Mouse (Mus musculus): ENCODE results near the gene Cct8l1. TPM values are rescaled to one million over a fixed set of nuclear protein-coding genes. Genes with fewer than 3 reads are reported as not detected.

Gene Cct8l1
- total RNA-seq (2021), result under 1 TPM in 1 of 2 experiments, not detected in 1; 0.13 TPM
- long read RNA-seq, experiment 1, result 0 reads
- long read RNA-seq, experiment 2, result 0 reads

- intact Hi-C loops (cut with DNase I), result no loop called here
Observed at GRCm38 (mm10) chr5:25515767-25516166, at the start of gene Cct8l1. Cct8l1 (plus strand) TSS chr5:25516067.

DNA sequence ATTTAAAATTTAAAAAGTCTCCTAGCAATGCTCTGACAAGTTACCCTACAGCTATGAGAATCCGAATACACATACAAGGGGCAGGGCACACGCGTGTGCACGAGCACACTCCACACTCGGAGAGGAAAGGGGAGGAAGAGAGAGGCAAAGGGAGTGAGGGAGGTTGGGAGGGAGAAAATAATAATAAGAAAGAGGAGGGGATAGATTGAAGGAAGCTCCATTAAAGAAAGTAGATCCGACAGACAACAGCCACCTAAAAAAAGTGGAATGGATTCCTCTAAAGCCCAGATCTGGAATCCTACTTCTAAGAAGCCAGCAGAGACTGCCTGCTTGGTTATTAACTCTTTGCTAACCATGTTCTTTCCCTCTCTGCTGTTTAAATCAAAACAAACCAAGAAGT lies 43.8 kb upstream of the Cct8l1 start:
- no peak for DNase-seq
- intact Hi-C loops (cut with DNase I), result no loop called here

More at GRCm38 (mm10) chr5:25515767-25516166, at the start of gene Cct8l1:
- no peak for DNase-seq

GRCm38 (mm10) chr5:25475789-25476188 lies 40.1 kb upstream of the Cct8l1 start:
- no peak for DNase-seq
- intact Hi-C loops (cut with DNase I), result no loop called here

GRCm38 (mm10) chr5:25478863-25479262 lies 37.0 kb upstream of the Cct8l1 start:
- intact Hi-C loops (cut with DNase I), result no loop called here
- no peak for DNase-seq

- intact Hi-C loops (cut with DNase I), result no loop called here
Observed at GRCm38 (mm10) chr5:25496652-25497051, 19.2 kb upstream of the Cct8l1 start.

DNA sequence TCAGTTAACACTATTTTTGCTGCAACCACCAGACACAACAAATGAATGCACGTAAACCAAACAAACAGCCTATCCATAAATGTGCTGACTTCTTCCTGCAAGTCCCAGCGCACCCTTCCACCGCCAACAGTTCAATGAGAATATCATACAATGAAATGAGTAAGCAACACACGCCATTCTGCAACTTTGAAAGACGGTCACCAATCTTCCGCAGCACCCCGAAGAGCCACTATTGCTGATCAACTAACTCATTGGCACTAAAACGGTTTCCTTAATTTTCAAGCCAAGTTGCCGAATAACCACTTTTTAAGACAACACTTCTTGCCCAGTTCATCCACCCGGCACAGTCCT lies 18.5 kb upstream of the Cct8l1 start:
- DNase-seq, result no peak
- intact Hi-C loops (cut with DNase I), result no loop called here

More at GRCm38 (mm10) chr5:25496652-25497051, 19.2 kb upstream of the Cct8l1 start:
- no peak for DNase-seq

GRCm38 (mm10) chr5:25497720-25498345 lies 18.0 kb upstream of the Cct8l1 start:
- peak; percentile 55 to 56 for DNase-seq
- intact Hi-C loops (cut with DNase I), result no loop called here

DNA sequence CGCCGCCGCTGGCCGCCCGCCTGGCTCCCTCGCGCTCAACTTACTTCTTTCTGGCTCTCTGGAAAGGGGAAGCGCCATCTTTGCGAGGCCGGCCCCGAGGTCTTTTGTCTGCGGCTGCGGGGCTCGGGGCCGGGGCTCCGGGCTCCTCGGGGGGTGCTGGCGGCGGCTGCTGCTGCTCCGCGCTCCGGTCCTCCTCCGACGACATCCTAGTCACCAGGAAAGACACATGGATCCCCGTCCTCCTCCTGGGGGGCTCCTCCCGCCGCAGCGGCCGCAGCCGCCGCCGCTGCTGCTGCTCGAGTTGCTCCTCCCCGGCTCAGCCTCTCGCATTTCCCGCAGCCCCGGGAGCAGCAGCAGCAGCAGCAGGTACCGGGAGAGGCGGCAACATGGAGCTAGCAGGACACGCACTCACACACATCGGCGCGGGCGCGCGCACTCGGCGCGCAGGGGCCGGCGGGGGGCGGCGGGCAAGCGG lies 17.5 kb upstream of the Cct8l1 start, which contains the start of gene Kmt2c:
Gene Kmt2c (minus strand): TSS at position 438 of the 475 bp plus-strand sequence.
- DNase-seq, result peak in 1 of 2 experiments; percentile 73
- intact Hi-C loops (cut with DNase I), result no loop called here

GRCm38 (mm10) chr5:25498821-25499422 lies 16.9 kb upstream of the Cct8l1 start:
- intact Hi-C loops (cut with DNase I), result no loop called here

DNA sequence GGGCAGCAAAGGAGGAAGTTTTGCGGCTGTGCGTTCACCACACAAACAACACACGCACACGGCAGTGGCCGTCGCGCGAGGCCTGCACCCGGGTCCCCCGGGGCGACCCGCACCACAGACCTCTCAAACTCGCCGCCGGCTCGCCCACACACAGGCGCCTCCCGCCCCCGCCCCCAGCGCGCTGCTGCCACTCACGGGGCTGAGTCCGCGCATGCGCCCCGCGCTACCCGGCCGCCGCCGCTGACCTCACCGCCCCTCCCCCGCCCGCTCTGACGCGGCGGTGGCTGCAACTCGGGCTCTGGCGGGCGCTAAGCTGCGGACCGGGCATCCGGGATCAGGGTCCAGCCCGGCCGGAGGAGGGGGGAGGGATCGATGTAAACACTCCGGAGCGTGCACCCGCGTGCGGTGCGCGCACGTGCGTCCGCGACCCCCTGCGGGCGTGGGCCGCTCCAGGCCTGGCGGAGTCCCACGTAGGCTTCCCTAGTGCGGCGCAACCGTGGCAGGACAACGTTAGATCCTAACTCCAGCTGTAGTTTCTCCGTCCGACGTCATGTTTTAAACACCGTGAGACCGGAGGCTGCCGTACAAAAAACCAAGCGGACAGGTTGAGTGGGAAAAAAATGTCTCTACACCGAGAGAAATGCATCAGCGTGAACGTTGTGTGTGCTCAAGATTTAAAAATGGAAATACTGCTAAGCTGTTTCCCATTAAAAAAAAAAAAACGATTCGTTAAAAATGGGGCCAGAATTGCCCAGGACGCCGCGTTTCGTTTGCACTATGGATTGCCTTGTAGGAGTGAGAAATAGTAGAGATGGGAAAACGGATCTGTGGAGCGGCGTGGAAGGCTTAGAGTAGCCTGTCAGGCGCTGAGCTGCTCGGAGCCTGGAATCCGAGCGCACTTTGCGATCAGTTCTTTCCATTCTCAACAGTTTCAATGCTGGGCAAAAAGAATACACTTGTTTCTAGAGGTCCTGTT lies 16.2 kb upstream of the Cct8l1 start:
- DNase-seq, result peak; percentile 94 to 98
- intact Hi-C loops (cut with DNase I), result loop anchor here (1.0 kb wide), 1 partner anchor 30 kb away; no protein-coding TSS in a partner anchor

More at GRCm38 (mm10) chr5:25498821-25499422, 16.9 kb upstream of the Cct8l1 start:
- DNase-seq, result peak in 1 of 2 experiments; percentile 72

- DNase-seq, result no peak
- intact Hi-C loops (cut with DNase I), result loop anchor here (1.0 kb wide), 1 partner anchor 29 kb away; no protein-coding TSS in a partner anchor
Observed at GRCm38 (mm10) chr5:25500686-25501085, 15.2 kb upstream of the Cct8l1 start.

DNA sequence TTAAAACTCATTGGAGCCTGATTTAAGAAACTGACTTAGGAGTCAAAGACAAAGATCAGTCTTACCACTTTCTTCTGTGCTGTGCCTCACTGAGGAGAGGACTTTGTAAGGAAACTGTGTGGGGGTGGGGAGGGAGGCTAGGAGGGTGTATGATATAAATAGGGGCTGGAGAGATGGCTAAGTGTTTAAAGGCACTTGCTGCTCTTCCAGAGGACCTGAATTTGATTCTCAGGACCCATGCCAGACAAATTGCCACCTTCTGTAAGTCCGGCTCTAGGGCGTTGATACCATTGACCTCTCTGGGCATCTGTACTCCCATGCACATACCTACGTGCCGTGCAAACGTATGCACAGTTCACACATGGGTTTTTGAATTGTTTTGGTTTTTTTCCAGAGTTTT lies 9.8 kb upstream of the Cct8l1 start:
- no peak for DNase-seq
- intact Hi-C loops (cut with DNase I), result no loop called here

- intact Hi-C loops (cut with DNase I), result no loop called here
- no peak for DNase-seq
Observed at GRCm38 (mm10) chr5:25516301-25516895, 531 bp downstream of the Cct8l1 start.

DNA sequence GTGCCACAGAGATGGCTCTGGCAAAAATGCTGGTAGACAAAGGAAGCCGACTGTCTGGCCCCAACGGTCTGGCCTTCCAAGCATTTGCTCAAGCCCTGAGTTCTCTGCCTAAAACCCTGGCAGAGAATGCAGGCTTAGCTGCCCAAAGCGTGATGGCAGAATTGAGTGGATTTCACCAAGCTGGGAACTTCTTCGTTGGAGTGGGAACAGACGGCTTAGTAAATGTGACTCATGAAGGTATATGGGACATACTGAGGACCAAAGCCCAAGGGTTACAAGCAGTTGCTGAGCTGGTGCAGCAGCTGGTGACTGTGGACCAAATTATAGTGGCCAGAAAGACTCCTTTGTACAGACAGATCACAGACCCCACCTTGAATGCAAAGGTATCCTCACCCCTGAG lies 1.7 kb downstream of the Cct8l1 start:
- intact Hi-C loops (cut with DNase I), result no loop called here
- DNase-seq, result no peak

DNA sequence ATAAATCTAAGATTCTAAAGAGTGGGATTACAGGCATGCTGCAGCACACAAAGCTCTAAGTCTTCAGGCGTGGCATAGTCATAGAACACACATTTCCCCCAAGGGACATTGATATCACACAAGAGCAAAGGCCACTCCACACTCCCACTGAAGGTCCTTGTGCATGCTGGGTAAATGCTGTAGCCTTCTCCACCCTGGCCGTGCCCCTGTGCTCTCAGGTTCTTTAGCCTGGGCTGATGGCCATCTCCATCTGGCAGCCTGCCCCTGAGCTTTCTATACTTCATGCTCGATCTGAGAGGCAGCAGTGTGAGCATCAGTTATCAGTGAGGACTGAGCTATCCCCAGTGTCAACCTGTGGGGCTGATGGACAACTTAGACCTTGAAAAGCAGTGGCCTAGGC lies 4.0 kb downstream of the Cct8l1 start:
- DNase-seq, result peak; percentile 25 to 45
- intact Hi-C loops (cut with DNase I), result no loop called here

- intact Hi-C loops (cut with DNase I), result no loop called here
- no peak for DNase-seq
Observed at GRCm38 (mm10) chr5:25521461-25521860, 5.6 kb downstream of the Cct8l1 start.

DNA sequence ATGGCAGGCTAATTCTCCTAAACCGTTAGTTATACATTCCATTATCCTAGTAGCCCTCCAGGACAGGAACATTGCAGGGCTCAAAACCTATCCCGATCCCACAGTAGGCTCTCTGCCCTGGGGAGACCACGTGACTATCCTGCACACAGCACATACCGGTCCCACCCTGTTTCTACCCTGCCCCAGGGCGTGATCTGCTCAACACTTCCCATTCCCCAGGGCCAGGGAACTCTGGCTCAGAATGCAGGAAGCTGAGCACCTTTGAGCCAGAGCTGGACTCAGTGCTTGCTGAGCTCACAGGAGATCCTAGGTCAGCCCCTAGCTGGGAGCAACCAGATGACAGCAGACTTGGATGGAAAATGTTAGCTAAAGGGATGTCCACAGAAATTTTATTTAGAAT lies 10.2 kb downstream of the Cct8l1 start:
- intact Hi-C loops (cut with DNase I), result no loop called here
- peak; percentile 44 to 49 for DNase-seq

DNA sequence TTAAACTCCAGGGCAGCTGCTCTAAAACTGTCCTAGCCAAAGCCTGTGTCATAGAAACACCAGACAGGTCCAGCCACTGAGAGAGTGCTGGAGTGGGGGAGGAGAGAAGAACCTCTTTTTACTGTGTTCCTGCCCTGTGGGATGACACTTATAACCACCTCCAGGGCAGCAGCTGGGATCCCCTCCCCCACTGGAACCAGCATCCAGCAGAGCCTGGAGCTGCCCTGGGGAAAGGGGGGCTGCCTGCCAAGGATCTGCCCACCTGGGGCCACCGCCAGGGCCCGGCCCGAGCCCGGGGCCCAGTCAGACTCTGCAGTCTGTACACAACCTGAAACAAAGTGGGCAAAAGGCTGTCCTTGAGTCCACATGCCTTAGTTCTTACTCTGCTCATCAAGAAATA lies 11.1 kb downstream of the Cct8l1 start:
- intact Hi-C loops (cut with DNase I), result no loop called here
- peak; percentile 53 to 58 for DNase-seq

DNA sequence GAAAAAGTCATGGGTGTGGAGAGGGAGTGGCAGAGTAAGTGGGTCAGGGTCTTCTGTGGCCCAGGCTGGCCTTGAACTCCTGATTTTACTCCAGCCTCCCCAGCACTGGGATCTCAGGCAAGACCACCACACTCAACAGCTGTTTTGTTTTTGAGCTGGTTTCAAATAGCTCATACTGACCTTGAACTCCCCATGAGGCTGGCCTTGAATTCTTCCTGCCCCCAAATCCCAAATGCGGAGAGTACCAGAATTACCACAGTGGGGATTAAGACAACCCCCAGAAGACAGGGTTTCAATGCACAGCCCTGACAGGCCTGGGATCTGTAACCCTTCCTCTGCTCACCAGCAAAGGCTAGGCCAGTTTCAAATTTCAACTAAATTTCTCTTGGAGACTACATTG lies 12.1 kb downstream of the Cct8l1 start:
- no peak for DNase-seq
- intact Hi-C loops (cut with DNase I), result no loop called here

GRCm38 (mm10) chr5:25528851-25529528 lies 13.1 kb downstream of the Cct8l1 start:
- DNase-seq, result no peak
- intact Hi-C loops (cut with DNase I), result loop anchor here (1.0 kb wide), 1 partner anchor 29 kb away; no protein-coding TSS in a partner anchor

Measured in gastrocnemius, postnatal 36 days (tissue).